Mouse (Mus musculus) G1E (cell line): ENCODE measurements around the gene Nsmce3. TPM values are rescaled to one million over a fixed set of nuclear protein-coding genes. Genes with fewer than 3 reads are reported as not detected.

Source experiments
- ATAC-seq: 2 replicates; pipeline ENCODE4 v1.8.0; 2016; ENCODE audit warnings: mild to moderate bottlenecking; ENCODE audit not compliant: insufficient number of reproducible peaks, poor library complexity, low FRiP score, severe bottlenecking; ENCODE audit errors: extremely low read depth
- DNase-seq: peaks from one replicate; pipeline ENCODE4 v3.0.0; 2012; ENCODE audit warnings: low spot score
- H3K27me3 ChIP-seq: 2 replicates; pipeline ENCODE4 v1.6.1; 2012; ENCODE audit warnings: mild to moderate bottlenecking, low read length, inconsistent platforms; ENCODE audit not compliant: insufficient read depth
- H3K36me3 ChIP-seq: replicated peaks from 2 replicates; pipeline ENCODE3; 2012; ENCODE audit warnings: mild to moderate bottlenecking, inconsistent platforms
- H3K4me1 ChIP-seq: 2 replicates; pipeline ENCODE4 v1.6.1; 2012; ENCODE audit warnings: low read depth, low read length, inconsistent platforms, mixed read lengths; ENCODE audit not compliant: insufficient read depth
- H3K4me3 ChIP-seq: 2 replicates; pipeline ENCODE4 v1.5.1; 2012; ENCODE audit warnings: low read depth, mild to moderate bottlenecking, inconsistent platforms, low read length, moderate library complexity, mixed read lengths
- H3K9me3 ChIP-seq: replicated peaks from 2 replicates; pipeline ENCODE4 v1.6.1; 2012; ENCODE audit warnings: inconsistent platforms
- CTCF ChIP-seq: IDR thresholded peaks from 2 replicates; pipeline ENCODE4 v1.5.1; 2012; ENCODE audit warnings: low read depth, low read length, inconsistent platforms, mixed read lengths
- GATA1 ChIP-seq: IDR thresholded peaks from 2 replicates; pipeline ENCODE4 v1.6.1; 2012; ENCODE audit warnings: borderline replicate concordance, low read length, inconsistent platforms, mixed read lengths
- GATA2 ChIP-seq: IDR thresholded peaks from 2 replicates; pipeline ENCODE4 v1.6.1; 2012; ENCODE audit warnings: low read depth, low read length, inconsistent platforms, borderline replicate concordance
- POLR2AphosphoS5 ChIP-seq: IDR thresholded peaks from 2 replicates; pipeline ENCODE4 v1.6.1; 2012; ENCODE audit warnings: low read depth, low read length, inconsistent platforms; ENCODE audit not compliant: insufficient replicate concordance
- TAL1 ChIP-seq: conservative IDR thresholded peaks from 2 replicates; pipeline ENCODE4 v1.6.1; 2012; ENCODE audit warnings: low read depth, low read length, inconsistent platforms, mixed read lengths
- polyA plus RNA-seq: library from polyadenylated mRNA; stranded (reverse); fragments of >175 nt; gene quantifications from 2 replicates; pipeline ENCODE4 v1.2.3, GENCODE M21; 2012
- total RNA-seq, 2 experiments: library from RNA; stranded (forward) in 1 of 2; stranded (reverse) in 1 of 2; fragments of 200-1000 nt in 1 of 2; fragments of >200 nt in 1 of 2; fragmentation: Nextera tagmentation in 1 of 2; gene quantifications; 2 replicates each; pipeline ENCODE4 v1.2.3; 2014 to 2017

Nsmce3 gene
- total and polyA plus RNA-seq, 3 experiments: 4.4 to 8.1 (median 7.2) TPM

DNA sequence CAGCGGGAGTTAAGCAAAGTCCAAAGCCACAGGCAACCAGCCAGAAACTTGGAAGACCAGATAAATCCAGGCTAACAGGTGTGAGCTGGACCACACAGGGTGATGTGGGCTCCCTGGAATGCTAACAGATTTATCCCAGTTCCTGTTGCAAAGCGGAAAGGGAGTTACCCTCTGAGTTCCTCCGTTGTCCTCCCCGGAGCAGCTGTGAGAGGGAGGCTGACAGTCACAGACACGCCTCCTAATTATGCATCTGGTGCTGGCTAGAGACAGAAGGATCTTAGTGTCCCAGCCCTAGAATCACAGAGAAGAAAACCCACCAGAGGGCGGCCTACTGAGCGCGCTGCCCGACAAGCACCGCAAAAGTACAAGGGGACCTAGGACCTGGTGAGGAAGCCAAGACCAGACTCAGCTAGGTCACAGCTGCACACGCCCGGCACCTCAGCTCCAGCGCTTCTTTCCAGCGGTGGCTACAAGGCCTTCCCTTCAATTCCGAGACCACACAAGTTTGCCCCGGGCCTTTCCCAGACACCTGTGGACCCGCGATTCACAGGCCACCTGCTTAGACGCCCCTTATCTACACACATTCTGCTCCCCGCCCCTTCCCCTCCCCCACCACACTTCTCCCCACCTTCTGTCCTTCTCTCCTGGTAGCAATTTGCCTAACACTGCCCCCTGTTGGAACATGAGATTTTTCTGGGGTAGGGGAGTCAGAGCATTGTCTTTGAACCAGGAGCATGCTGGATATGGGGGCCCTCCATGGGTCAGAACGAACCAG lies 32.8 kb downstream of the Nsmce3 start:
- no peaks in the 10 kb centered on the region for H3K36me3 ChIP-seq
- no peaks in the 10 kb centered on the region for H3K4me1 ChIP-seq
- DNase-seq: no peak
- no peak for ATAC-seq
- H3K9me3 ChIP-seq: no peaks in the 10 kb centered on the region
- no peak overlapping the region for H3K4me3 ChIP-seq
- TF ChIP-seq TAL1 (no peak), CTCF (no peak)
- no peaks in the 10 kb centered on the region for H3K27me3 ChIP-seq

DNA sequence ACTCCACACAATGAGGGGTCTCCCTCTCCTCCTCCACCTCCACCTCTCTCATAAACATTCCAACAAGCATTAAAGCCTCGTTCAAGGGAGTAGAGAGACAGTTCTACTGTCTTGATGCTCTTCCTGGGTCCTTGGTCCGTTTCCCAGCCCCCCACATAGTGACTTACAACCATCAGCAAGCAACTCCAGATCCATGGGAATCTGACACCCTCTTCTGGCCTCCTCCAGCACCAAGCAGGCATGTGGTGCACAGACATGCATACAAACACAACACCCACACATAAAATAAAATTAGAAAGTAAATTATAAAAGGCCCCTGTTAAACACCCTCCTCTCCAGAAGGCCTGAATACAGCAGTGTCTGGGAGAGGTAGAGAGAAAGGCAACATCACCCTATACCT lies 33.5 kb downstream of the Nsmce3 start:
- ATAC-seq: no peak
- H3K36me3 ChIP-seq: no peaks in the 10 kb centered on the region

DNA sequence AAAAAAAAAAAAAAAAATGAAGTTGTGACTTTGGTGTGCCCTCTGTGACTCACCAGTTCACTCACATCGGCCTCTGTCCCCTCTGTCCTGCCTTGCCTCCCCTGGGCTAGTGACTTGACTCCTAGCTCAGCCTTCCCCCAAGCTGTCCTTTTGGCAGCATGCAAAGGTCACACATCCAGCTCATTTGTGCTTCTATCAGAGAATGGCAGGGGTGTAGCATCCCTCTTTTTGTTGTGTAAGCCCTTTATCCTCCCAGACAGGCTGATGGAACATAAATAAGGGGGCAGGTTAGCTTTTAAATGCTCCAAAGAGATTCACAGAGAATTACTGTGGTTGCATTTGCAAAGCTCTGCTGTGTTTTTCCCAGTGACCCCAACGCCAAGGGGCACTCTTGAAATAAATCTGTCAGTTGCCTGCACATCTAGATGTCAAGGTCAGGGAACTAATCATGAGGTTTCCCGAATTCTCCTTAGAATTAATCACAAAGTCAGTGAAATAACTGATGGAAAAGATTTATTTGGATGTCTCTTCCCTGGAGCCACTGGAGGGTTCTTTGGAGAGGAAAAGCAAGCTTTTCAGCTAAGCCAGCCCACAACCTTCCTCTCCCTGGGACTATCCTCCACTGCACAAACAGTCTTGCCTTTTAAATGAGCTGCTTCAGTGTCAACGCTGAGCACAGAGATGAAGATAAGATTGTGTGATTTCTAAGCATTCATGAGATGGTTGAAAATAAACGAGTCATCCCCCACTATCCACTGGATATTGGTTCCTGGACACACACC lies 42.4 kb downstream of the Nsmce3 start:
- no peaks in the 10 kb centered on the region for H3K4me1 ChIP-seq
- no peak for DNase-seq
- H3K9me3 ChIP-seq: 0 out of 2 replicates have a peak, but pooled peaks cover 4% of the 10 kb centered on the region
- H3K27me3 ChIP-seq: no peaks in the 10 kb centered on the region
- no peaks in the 10 kb centered on the region for H3K36me3 ChIP-seq
- no peak overlapping the region for H3K4me3 ChIP-seq
- TF ChIP-seq POLR2AphosphoS5: no peak
- no peak for TF ChIP-seq TAL1
- no peak for TF ChIP-seq GATA1
- no peak for TF ChIP-seq GATA2
- ATAC-seq: no peak

More for the DNA sequence above, 33.5 kb downstream of the Nsmce3 start:
- no peaks in the 10 kb centered on the region for H3K4me1 ChIP-seq
- H3K27me3 ChIP-seq: no peaks in the 10 kb centered on the region
- H3K9me3 ChIP-seq: no peaks in the 10 kb centered on the region
- no peak for TF ChIP-seq GATA2
- no peak for TF ChIP-seq TAL1
- no peak for TF ChIP-seq GATA1
- no peak for TF ChIP-seq POLR2AphosphoS5
- no peak for DNase-seq
- H3K4me3 ChIP-seq: no peak overlapping the region

DNA sequence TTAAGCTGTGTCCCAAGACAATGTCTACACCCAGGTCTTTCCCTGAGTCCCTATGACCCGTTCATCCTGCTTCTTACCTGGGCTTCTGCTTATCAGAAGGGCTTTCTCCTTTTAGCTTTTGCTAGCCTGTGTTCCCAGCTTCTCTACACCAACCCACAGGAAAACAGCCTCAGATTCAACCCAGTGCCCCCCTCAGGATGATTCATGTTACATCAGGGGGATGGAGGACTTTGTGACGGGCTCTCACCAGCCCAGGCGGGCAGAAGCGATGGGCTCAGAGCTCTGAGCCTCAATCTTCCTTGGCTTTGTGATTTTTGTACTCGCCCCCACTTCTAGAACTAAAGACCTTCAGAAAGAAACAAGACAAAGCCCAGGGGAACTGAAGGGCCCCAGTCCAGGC lies 51.7 kb downstream of the Nsmce3 start:
- no peak overlapping the region for H3K4me3 ChIP-seq
- TF ChIP-seq TAL1 (no peak), CTCF (no peak), POLR2AphosphoS5 (no peak), GATA2 (no peak), GATA1 (no peak)
- peaks cover 5% of the 10 kb centered on the region; the same call in 1 of the 2 replicates for H3K9me3 ChIP-seq
- H3K27me3 ChIP-seq: no peaks in the 10 kb centered on the region
- H3K36me3 ChIP-seq: no peaks in the 10 kb centered on the region
- no peaks in the 10 kb centered on the region for H3K4me1 ChIP-seq
- no peak for DNase-seq
- no peak for ATAC-seq

DNA sequence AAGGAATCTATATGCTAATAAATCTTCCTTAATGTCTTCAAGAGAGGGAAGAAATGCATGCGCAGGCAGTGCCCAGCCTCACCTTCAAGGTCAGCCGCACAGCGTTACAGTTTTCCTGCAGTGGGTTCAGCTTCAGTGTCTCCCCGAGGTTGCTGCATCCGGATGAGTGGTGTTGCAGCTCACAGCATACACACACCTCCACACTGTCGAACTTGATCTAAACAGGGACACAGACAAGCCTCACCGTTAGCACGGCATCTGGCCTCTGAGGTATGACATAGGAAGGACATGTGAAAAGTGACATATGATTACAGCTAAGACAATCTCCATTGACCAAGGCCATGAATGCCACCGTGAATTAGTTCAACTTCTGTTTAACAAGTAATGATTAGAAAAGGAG lies 53.1 kb downstream of the Nsmce3 start:
- TF ChIP-seq GATA2 (no peak), CTCF (no peak), POLR2AphosphoS5 (no peak), TAL1 (no peak), GATA1 (no peak)
- Histone ChIP-seq H3K4me1 (no peaks in the 10 kb centered on the region), H3K4me3 (no peak overlapping the region), H3K27me3 (no peaks in the 10 kb centered on the region), H3K36me3 (no peaks in the 10 kb centered on the region), H3K9me3 (peaks cover 5% of the 10 kb centered on the region; the same call in 1 of the 2 replicates)
- ATAC-seq (no peak), DNase-seq (no peak)
